Mouse (Mus musculus): Measurements from ENCODE around the gene Myrip. TPM values are rescaled to one million over a fixed set of nuclear protein-coding genes. Genes with fewer than 3 reads are reported as not detected.

Gene Myrip
- total RNA-seq, 1 experiment: 0.40 TPM

DNA sequence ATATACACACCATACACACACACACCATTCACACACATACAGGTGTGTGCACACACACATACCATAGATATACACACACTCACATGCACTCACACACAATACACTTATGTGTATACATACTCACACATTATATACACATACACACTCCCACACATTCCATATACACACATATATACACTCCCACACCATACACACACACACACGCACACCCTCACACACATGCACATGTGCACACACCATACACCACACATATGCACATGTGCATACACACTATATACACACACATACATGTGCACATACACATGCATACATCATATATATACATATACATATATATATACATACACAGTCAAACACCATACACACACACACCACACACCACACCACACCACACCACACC is 169.1 kb downstream of the Myrip start:
- no peaks in the 10 kb centered on the region for H3K36me3 ChIP-seq (ENCODE audit: control insufficient read depth, insufficient read depth, low read length, poor library complexity, severe bottlenecking)
- no peak overlapping the region for H3K4me3 ChIP-seq (ENCODE audit: insufficient read depth in 1 of 2, low read depth in 1 of 2, low read length in 2 of 2, poor library complexity in 1 of 2, severe bottlenecking in 1 of 2)
- H3K9me3 ChIP-seq (ENCODE audit: control insufficient read depth, insufficient read depth, low read depth, low read length): no peaks in the 10 kb centered on the region
- no peak for DNase-seq (ENCODE audit: low read depth, low spot score)
- no peak overlapping the region for H3K9ac ChIP-seq (ENCODE audit: insufficient read depth, low read depth, low read length, poor library complexity, severe bottlenecking)
- in situ Hi-C loops (cut with MboI; ENCODE audit: low sequenced_read_pairs in 2 of 2, unreplicated experiment in 2 of 2): no loop called here
- no peak for TF ChIP-seq CHD2 (IDR thresholded peaks at IDR 0.05; ENCODE audit: low read depth, low read length)
- TF ChIP-seq MAFK (IDR thresholded peaks at IDR 0.05; ENCODE audit: insufficient read depth, low read depth, low read length): no peak
- TF ChIP-seq ZNF384 (IDR thresholded peaks at IDR 0.05; ENCODE audit: low read depth, low read length): no peak
- TF ChIP-seq ZC3H11A (IDR thresholded peaks at IDR 0.05; ENCODE audit: borderline replicate concordance, low read depth, low read length): no peak
- TF ChIP-seq HCFC1 (IDR thresholded peaks at IDR 0.05; ENCODE audit: borderline replicate concordance, insufficient read depth, low read length): no peak
- H3K4me1 ChIP-seq (ENCODE audit: control insufficient read depth in 2 of 2, insufficient read depth in 2 of 2, low read length in 2 of 2, poor library complexity in 1 of 2): no peaks in the 10 kb centered on the region
- no peak overlapping the region for H3K27ac ChIP-seq (ENCODE audit: insufficient read depth, low read depth, low read length, poor library complexity, severe bottlenecking)

DNA sequence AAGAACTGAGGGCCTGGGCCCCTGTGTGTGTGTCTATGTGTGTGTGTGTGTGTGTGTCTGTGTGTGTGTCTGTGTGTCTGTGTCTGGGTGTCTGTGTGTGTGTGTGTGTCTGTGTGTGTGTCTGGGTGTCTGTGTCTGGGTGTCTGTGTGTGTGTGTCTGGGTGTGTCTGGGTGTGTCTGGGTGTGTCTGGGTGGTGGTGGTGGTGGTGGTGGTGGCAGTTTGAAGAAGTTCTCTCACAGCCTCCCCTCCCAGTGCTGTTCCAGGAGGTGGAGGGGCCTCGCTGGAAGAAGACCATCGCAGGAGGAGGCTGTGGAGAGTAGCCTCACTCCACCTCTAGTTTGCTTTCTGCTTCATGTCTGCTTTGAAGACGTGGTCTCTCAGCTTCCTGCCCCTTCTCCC is 180.3 kb downstream of the Myrip start:
- Histone ChIP-seq H3K4me1 (ENCODE audit: control insufficient read depth in 2 of 2, insufficient read depth in 2 of 2, low read length in 2 of 2, poor library complexity in 1 of 2) (no peaks in the 10 kb centered on the region), H3K27ac (ENCODE audit: insufficient read depth, low read depth, low read length, poor library complexity, severe bottlenecking) (no peak overlapping the region), H3K9me3 (ENCODE audit: control insufficient read depth, insufficient read depth, low read depth, low read length) (no peaks in the 10 kb centered on the region), H3K36me3 (ENCODE audit: control insufficient read depth, insufficient read depth, low read length, poor library complexity, severe bottlenecking) (no peaks in the 10 kb centered on the region), H3K4me3 (ENCODE audit: insufficient read depth in 1 of 2, low read depth in 1 of 2, low read length in 2 of 2, poor library complexity in 1 of 2, severe bottlenecking in 1 of 2) (no peak overlapping the region), H3K9ac (ENCODE audit: insufficient read depth, low read depth, low read length, poor library complexity, severe bottlenecking) (no peak overlapping the region)
- TF ChIP-seq HCFC1 (IDR thresholded peaks at IDR 0.05; ENCODE audit: borderline replicate concordance, insufficient read depth, low read length): no peak
- TF ChIP-seq MAFK (IDR thresholded peaks at IDR 0.05; ENCODE audit: insufficient read depth, low read depth, low read length): no peak
- TF ChIP-seq ZNF384 (IDR thresholded peaks at IDR 0.05; ENCODE audit: low read depth, low read length): no peak
- no peak for TF ChIP-seq CHD2 (IDR thresholded peaks at IDR 0.05; ENCODE audit: low read depth, low read length)
- no peak for TF ChIP-seq ZC3H11A (IDR thresholded peaks at IDR 0.05; ENCODE audit: borderline replicate concordance, low read depth, low read length)
- DNase-seq (ENCODE audit: low read depth, low spot score): no peak
- in situ Hi-C loops (cut with MboI; ENCODE audit: low sequenced_read_pairs in 2 of 2, unreplicated experiment in 2 of 2): no loop called here

DNA sequence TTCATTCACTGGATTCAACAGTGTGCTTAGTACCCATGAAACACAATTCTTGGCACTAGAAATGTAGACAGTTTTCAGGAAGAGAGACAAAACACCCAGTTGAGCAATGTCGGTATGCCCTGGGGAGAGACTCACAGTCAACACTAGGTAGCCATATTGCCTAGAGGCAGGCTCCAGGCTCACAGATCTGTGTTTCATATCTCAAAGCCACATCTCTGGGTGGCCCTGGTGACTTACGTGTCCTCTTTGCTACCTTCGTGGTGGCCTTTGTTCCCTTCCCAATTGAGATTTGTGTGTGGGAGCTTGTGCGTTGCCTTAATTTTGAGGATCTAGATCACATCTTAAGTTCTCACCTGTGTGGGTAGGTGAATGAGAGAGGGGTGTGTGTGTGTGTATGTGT is 181.1 kb downstream of the Myrip start:
- TF ChIP-seq MAFK (IDR thresholded peaks at IDR 0.05; ENCODE audit: insufficient read depth, low read depth, low read length) (no peak), CHD2 (IDR thresholded peaks at IDR 0.05; ENCODE audit: low read depth, low read length) (no peak), HCFC1 (IDR thresholded peaks at IDR 0.05; ENCODE audit: borderline replicate concordance, insufficient read depth, low read length) (no peak), ZC3H11A (IDR thresholded peaks at IDR 0.05; ENCODE audit: borderline replicate concordance, low read depth, low read length) (no peak), ZNF384 (IDR thresholded peaks at IDR 0.05; ENCODE audit: low read depth, low read length) (no peak)
- in situ Hi-C loops (cut with MboI; ENCODE audit: low sequenced_read_pairs in 2 of 2, unreplicated experiment in 2 of 2): no loop called here

DNA sequence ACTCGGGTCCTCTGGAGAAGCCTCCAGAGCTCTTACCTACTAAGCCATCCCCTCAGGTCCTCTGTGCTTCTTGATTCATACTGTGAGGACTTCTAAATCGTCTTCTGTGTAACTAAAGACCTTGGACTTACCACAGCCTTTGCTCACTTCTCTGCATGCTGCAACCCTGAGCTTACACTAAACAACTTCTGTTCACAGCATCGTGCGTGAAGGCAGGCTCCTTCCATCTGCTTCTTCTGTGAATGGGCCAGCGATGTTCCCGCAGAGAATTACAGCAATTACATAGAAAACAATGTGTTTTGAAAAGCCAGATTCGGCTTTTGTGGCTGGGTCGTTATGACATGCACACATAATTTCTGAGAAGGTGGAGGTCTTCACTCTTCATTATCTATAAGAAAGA is 181.8 kb downstream of the Myrip start:
- Histone ChIP-seq H3K4me3 (ENCODE audit: insufficient read depth in 1 of 2, low read depth in 1 of 2, low read length in 2 of 2, poor library complexity in 1 of 2, severe bottlenecking in 1 of 2) (no peak overlapping the region), H3K9ac (ENCODE audit: insufficient read depth, low read depth, low read length, poor library complexity, severe bottlenecking) (no peak overlapping the region), H3K36me3 (ENCODE audit: control insufficient read depth, insufficient read depth, low read length, poor library complexity, severe bottlenecking) (no peaks in the 10 kb centered on the region), H3K9me3 (ENCODE audit: control insufficient read depth, insufficient read depth, low read depth, low read length) (no peaks in the 10 kb centered on the region), H3K27ac (ENCODE audit: insufficient read depth, low read depth, low read length, poor library complexity, severe bottlenecking) (no peak overlapping the region), H3K4me1 (ENCODE audit: control insufficient read depth in 2 of 2, insufficient read depth in 2 of 2, low read length in 2 of 2, poor library complexity in 1 of 2) (no peaks in the 10 kb centered on the region)
- in situ Hi-C loops (cut with MboI; ENCODE audit: low sequenced_read_pairs in 2 of 2, unreplicated experiment in 2 of 2): no loop called here
- no peak for DNase-seq (ENCODE audit: low read depth, low spot score)
- no peak for TF ChIP-seq ZNF384 (IDR thresholded peaks at IDR 0.05; ENCODE audit: low read depth, low read length)
- TF ChIP-seq MAFK (IDR thresholded peaks at IDR 0.05; ENCODE audit: insufficient read depth, low read depth, low read length): no peak
- no peak for TF ChIP-seq CHD2 (IDR thresholded peaks at IDR 0.05; ENCODE audit: low read depth, low read length)
- TF ChIP-seq ZC3H11A (IDR thresholded peaks at IDR 0.05; ENCODE audit: borderline replicate concordance, low read depth, low read length): no peak
- no peak for TF ChIP-seq HCFC1 (IDR thresholded peaks at IDR 0.05; ENCODE audit: borderline replicate concordance, insufficient read depth, low read length)

More for the DNA sequence above, 181.1 kb downstream of the Myrip start:
- H3K4me3 ChIP-seq (ENCODE audit: insufficient read depth in 1 of 2, low read depth in 1 of 2, low read length in 2 of 2, poor library complexity in 1 of 2, severe bottlenecking in 1 of 2): no peak overlapping the region
- DNase-seq (ENCODE audit: low read depth, low spot score): no peak
- no peak overlapping the region for H3K27ac ChIP-seq (ENCODE audit: insufficient read depth, low read depth, low read length, poor library complexity, severe bottlenecking)
- H3K9me3 ChIP-seq (ENCODE audit: control insufficient read depth, insufficient read depth, low read depth, low read length): no peaks in the 10 kb centered on the region
- H3K4me1 ChIP-seq (ENCODE audit: control insufficient read depth in 2 of 2, insufficient read depth in 2 of 2, low read length in 2 of 2, poor library complexity in 1 of 2): no peaks in the 10 kb centered on the region
- H3K9ac ChIP-seq (ENCODE audit: insufficient read depth, low read depth, low read length, poor library complexity, severe bottlenecking): no peak overlapping the region
- no peaks in the 10 kb centered on the region for H3K36me3 ChIP-seq (ENCODE audit: control insufficient read depth, insufficient read depth, low read length, poor library complexity, severe bottlenecking)

DNA sequence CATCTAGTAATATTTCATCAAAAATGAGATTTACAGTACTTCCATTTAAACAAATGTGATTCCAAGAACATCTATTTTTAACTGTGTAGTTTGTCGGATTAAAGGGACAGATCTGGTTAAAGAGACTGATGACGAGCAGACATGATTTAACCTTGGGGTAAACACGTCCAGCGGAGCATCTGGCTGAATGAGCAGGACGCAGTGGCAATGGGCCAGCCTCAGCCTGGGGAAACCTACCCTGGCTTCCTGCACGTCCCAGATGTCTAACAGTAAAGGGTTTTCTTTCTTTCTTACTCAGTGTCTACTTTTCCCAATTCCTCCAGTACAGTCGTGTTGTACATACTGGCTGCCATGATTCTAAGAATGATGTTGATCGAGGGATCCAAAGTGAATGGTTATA is 185.8 kb downstream of the Myrip start:
- in situ Hi-C loops (cut with MboI; ENCODE audit: low sequenced_read_pairs in 2 of 2, unreplicated experiment in 2 of 2): no loop called here

More for the DNA sequence above, 185.8 kb downstream of the Myrip start:
- no peak overlapping the region for H3K27ac ChIP-seq (ENCODE audit: insufficient read depth, low read depth, low read length, poor library complexity, severe bottlenecking)
- no peaks in the 10 kb centered on the region for H3K36me3 ChIP-seq (ENCODE audit: control insufficient read depth, insufficient read depth, low read length, poor library complexity, severe bottlenecking)
- H3K4me3 ChIP-seq (ENCODE audit: insufficient read depth in 1 of 2, low read depth in 1 of 2, low read length in 2 of 2, poor library complexity in 1 of 2, severe bottlenecking in 1 of 2): no peak overlapping the region
- TF ChIP-seq ZC3H11A (IDR thresholded peaks at IDR 0.05; ENCODE audit: borderline replicate concordance, low read depth, low read length) (no peak), HCFC1 (IDR thresholded peaks at IDR 0.05; ENCODE audit: borderline replicate concordance, insufficient read depth, low read length) (no peak), CHD2 (IDR thresholded peaks at IDR 0.05; ENCODE audit: low read depth, low read length) (no peak), MAFK (IDR thresholded peaks at IDR 0.05; ENCODE audit: insufficient read depth, low read depth, low read length) (no peak), ZNF384 (IDR thresholded peaks at IDR 0.05; ENCODE audit: low read depth, low read length) (no peak)
- no peaks in the 10 kb centered on the region for H3K9me3 ChIP-seq (ENCODE audit: control insufficient read depth, insufficient read depth, low read depth, low read length)
- no peak for DNase-seq (ENCODE audit: low read depth, low spot score)
- no peaks in the 10 kb centered on the region; a peak in 1 of 4 replicates for H3K4me1 ChIP-seq (ENCODE audit: control insufficient read depth in 2 of 2, insufficient read depth in 2 of 2, low read length in 2 of 2, poor library complexity in 1 of 2)
- no peak overlapping the region for H3K9ac ChIP-seq (ENCODE audit: insufficient read depth, low read depth, low read length, poor library complexity, severe bottlenecking)

Measured in ES-E14 (cell line).